Mouse (Mus musculus) kidney, adult 8-10 months (tissue): ENCODE data around the gene Dlx3.

Experiments
- DNase-seq, 2 experiments: peaks; one replicate each; pipeline ENCODE4 v3.0.0; 2022

Dlx3 gene

DNA sequence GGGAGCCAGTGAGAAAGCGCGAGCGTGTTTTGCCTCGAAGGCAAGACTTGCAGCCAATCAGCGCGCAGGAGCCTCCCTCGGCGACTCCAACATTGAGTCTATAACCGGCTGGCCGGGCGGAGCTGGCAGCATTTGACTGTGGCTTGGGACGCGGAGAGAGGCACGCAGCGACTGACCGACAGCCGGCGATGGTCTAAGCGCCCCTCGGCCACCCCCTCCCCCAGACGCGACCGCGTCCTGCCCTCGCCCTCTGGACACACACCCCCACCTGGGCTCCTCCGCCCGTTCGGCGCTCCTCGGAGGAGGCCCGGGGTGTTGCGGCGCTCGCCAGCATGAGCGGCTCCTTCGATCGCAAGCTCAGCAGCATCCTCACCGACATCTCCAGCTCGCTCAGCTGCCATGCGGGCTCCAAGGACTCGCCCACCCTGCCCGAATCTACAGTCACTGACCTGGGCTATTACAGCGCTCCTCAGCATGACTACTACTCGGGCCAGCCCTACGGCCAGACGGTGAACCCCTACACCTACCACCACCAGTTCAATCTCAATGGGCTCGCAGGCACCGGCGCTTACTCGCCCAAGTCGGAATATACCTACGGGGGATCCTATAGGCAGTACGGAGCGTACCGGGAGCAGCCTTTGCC is at the start of gene Dlx3:
TSS of gene Dlx3 (plus strand) at position 130 of the 643 bp plus-strand sequence.
- no peak for DNase-seq

DNA sequence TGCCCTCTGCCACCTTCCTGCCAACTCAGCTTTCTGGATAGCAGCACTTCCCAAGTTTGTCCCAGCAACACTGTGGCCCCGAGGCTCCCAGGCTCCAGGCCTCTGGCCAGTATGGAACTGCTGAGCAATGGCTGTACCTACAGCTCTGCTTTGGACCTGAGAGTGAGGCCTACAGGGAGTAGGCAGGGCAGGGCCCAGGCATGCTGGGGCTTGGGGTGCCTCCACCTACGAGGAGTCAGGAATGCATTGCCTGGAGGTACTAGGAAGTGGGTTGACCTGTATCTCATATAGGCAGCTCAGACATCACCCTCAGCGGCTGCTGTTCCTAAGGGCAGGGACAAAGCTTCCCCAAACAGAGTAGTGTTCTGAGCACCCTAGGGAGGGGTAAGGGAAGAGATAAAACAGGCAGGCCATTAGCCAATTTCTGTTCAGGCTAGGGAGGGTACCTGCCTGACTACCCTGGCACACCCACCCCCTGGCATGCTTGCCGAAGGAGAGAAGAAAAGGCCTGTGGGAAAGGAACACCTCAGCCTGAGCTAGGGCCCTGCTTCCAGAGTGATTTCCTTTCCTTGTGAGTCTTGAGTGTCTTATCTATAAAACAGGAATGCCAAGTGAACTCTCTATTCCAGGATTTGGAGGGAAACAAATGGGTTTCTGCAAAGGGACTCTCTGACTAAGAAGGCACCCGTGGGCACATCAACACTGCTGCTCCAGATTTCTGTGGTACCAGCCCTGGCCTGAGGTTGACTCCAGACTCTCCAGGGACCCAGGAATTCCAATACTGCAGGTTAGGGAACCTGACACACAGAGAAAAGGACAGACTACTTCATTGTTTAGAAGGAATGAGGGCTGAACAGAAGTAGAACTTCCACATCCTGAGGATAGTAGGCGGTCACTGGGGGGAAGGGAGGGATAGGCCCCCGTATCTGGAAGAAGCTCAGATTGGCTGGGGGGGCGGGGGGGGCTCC is 49.5 kb upstream of the Dlx3 start:
- DNase-seq = no peak

DNA sequence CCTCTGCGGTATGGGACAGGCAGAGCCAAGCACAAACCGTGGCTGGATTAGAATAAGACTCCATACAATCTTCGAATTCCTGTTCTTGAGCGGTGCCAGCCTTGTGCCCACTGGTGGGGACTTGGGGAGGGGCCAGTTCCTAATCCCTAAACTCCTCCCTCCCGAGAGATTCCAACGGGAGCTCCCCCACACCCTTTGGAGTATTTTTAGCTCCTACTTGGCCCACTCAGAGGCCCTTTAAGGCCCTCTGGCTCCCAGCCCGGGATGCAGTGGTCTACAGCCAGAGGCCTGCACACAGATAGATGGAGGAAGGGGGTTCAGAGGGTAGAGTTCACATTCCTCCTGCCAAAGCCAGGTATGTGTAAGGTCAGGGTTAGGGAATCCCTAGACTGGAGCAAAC is 48.7 kb upstream of the Dlx3 start:
- no peak for DNase-seq

GRCm38 (mm10) chr11:95072136-95072535 is 47.8 kb upstream of the Dlx3 start:
- no peak for DNase-seq

GRCm38 (mm10) chr11:95072804-95073203 is 47.1 kb upstream of the Dlx3 start:
- peak; percentile 45 to 63 for DNase-seq

GRCm38 (mm10) chr11:95073835-95074234 is 46.1 kb upstream of the Dlx3 start:
- DNase-seq = no peak

GRCm38 (mm10) chr11:95074694-95075093 is 45.2 kb upstream of the Dlx3 start:
- DNase-seq = no peak

GRCm38 (mm10) chr11:95075197-95076040 is 44.5 kb upstream of the Dlx3 start:
- DNase-seq = no peak

GRCm38 (mm10) chr11:95076041-95076535 is 43.8 kb upstream of the Dlx3 start:
- DNase-seq = peak in 1 of 2 experiments; percentile 68

DNA sequence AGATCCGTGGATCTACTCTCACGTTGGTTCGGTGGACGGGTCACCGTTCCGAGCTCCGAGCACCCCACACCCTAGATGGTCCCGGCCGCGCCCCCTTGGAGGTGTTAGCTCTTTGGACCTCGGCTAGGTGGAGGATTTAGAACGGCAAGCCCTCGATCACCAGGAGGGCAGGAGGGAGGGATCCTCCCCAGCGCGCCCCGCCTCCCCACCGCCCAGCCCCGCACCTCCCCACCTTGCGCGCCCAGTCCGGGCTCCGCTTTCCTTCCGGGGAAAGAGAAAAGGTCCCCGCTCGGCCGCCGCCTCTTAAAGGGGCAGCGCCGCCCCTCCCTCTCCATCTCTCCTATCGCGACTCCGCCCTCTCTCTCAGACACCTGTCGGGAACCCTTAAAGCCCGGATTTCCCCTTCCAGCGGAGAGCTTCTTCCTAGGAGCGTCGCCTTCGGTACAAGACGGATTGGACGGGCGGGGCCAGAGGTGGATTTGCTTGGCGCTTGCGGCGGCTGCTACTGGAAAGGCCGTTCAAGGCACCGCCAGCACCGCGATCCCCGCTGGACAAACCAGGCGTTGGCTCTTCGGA is 43.3 kb upstream of the Dlx3 start, which contains the start of gene Itga3:
TSS of gene Itga3 (minus strand) at position 266 of the 576 bp plus-strand sequence.
- peak; percentile 86 for DNase-seq

DNA sequence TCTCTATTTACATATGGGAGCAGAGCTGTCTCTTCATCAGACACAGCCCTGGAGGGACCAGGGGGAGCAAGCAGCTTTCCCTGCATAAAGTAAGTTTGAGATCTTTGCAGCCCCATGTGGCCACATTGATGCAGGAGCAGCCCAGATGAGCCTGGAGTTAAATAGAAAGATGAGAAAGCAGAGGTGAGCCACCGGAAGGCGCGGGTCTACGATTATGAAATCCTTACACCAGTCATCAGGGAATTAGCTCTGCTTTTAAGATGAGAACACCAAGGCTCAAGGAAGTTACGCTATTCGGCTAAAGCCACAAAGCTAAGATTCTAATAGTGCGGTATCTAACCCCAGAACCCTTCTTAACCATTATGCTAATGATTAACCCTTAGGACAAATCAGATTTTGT is 42.0 kb upstream of the Dlx3 start:
- no peak for DNase-seq

DNA sequence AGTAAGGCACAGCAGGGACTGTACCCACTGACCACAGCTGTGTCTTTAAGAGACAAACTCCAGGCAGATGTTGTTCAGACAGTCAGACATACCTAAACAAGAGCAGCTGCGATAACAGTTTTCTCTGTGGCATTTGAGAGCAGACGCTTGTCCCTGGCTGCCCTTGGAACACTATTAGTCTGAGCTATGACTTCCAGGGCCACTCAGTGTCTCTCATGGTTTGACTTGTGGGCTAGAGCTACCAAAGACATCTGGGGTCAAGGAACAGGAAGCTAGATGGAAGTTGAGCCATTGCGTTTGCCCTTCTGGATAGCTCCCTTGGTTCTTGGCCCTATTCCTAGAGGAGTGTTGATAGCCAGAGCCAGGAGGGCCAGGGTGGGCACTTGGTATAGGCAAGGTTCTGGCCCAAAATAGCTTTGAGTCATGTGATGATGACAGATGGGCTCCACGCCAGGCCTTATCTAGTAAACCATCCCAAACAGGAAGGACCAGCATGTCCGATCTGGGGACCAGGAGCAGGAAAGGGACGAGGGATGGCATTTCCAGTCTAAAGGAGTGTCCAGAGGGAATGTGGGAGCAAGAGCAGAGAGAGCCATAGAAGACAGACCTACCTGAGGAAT is 40.6 kb upstream of the Dlx3 start:
- peak; percentile 72 to 75 for DNase-seq

- DNase-seq = no peak
Measured at GRCm38 (mm10) chr11:95080783-95081182, 39.1 kb upstream of the Dlx3 start.

DNA sequence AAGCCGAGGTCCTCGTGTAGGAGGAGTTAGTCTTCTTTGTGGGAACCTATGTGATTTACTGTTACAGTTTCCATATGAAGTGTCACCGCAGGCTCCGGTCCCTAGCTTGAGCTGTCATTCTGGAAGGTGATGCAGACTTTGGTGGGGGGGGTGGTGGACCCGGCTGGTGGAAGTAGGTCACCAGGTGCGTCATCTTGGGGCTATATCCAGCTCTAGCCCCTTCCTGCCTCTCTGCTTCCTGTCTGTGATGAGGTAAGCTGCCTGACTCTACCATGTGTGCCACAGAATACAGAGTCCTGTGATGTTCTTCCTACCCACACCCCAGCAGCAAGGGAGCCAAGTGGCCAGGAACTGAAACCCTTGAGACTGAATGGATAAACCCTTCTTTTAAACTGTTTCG is 37.0 kb upstream of the Dlx3 start:
- DNase-seq = no peak

GRCm38 (mm10) chr11:95084175-95084574 is 35.7 kb upstream of the Dlx3 start:
- DNase-seq = no peak

- DNase-seq = no peak
Measured at GRCm38 (mm10) chr11:95084811-95085382, 35.0 kb upstream of the Dlx3 start.

- no peak for DNase-seq
Measured at GRCm38 (mm10) chr11:95085710-95086109, 34.2 kb upstream of the Dlx3 start.

- no peak for DNase-seq
Measured at GRCm38 (mm10) chr11:95086229-95086628, 33.7 kb upstream of the Dlx3 start.

DNA sequence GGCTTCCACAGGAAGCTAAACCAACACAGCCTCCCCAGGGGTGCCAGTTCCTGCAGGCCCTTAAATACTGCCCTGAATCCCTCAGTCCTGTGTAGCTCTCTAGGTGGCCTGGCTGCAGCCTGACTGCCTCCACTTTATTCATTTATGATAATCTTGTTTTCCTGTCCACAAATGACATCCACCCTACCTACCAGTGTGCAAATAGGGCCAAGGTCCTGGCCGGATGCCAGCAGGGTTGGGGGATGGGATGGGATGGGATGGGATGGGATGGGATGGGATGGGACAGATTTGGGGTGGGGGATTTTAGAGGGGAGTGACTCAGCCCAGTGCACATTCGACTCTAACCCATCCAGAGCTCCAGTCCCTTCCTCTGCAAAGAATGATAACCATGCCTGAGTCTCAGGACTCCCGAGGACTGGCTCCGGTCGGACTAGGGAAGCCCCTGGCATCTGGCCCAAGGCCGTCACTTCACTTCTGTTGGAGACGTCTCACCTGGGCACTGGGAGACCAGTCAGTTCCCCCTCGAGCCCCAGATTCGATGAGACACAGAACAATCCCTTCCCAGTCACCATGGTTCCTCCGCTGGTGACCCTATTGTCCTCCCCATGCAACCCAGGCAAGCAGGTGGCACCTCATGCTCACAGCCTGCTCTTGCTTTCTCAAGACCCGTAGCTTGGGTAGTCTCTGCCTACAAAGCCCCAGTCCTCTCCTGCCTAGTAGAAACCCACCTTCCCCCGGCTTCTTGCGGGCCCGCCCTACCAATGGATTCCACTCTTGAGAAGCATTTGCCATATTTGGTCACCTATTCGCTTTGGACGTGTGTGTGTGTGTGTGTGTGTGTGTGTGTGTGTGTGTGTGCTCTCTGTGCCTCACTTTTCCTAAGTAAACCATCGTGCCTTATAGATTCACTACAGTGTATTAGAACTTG is 32.4 kb upstream of the Dlx3 start:
- no peak for DNase-seq

- no peak for DNase-seq
Measured at GRCm38 (mm10) chr11:95088286-95088685, 31.6 kb upstream of the Dlx3 start.
